Mouse (Mus musculus): ENCODE measurements around the gene Dctn5.
A peak's percentile ranks its signal among the peaks of the same experiment; 100 is the strongest.

GRCm38 (mm10) chr7:122101747-122102244 is 31.0 kb upstream of the Dctn5 start, which contains the start of gene Ndufab1:
- peak in 1 of 3 experiments; percentile 13 for TF ChIP-seq MYOD1 (IDR thresholded peaks at IDR 0.05; ENCODE audit: control insufficient read depth in 1 of 3, insufficient read length in 2 of 3, low read depth in 2 of 3)
- peak; percentile 57 for TF ChIP-seq E2F4 (IDR thresholded peaks at IDR 0.05; ENCODE audit: insufficient read depth)
- peak; percentile 74 for TF ChIP-seq POLR2A (IDR thresholded peaks at IDR 0.05; ENCODE audit: insufficient read length, low read depth)
- peak in 2 of 3 experiments; percentile 9 to 38 for TF ChIP-seq MYOG (IDR thresholded peaks at IDR 0.05; ENCODE audit: control insufficient read depth in 1 of 3, insufficient read depth in 1 of 3, insufficient read length in 2 of 3, low read depth in 2 of 3)
- TF ChIP-seq TCF12 (IDR thresholded peaks at IDR 0.05; ENCODE audit: insufficient read depth, poor library complexity, severe bottlenecking) = no peak
- no peak for TF ChIP-seq USF1 (IDR thresholded peaks at IDR 0.05; ENCODE audit: low read depth)
- no peak for TF ChIP-seq CEBPB (IDR thresholded peaks at IDR 0.05; ENCODE audit: insufficient read depth, poor library complexity, severe bottlenecking)
- TF ChIP-seq POLR2AphosphoS2 (IDR thresholded peaks at IDR 0.05; ENCODE audit: insufficient read length, low read depth) = peak; percentile 68
- no peak for TF ChIP-seq MAX (IDR thresholded peaks at IDR 0.05; ENCODE audit: low read depth)
- no peak for TF ChIP-seq REST (IDR thresholded peaks at IDR 0.05; ENCODE audit: insufficient read depth, insufficient read length)

Measured in myocyte (in vitro differentiated cells).